ENCODE assay signal across 18 mouse cellular contexts in genomic region chr11:8495801-8496200, GRCm38 (mm10).
DNase-seq lines count a peak whose midpoint lies in the region; ATAC-seq and TF ChIP-seq lines count a peak whose summit lies in the region.
"Had no signal": no experiment of that assay in that cellular context is flagged by ENCODE, and none has a peak within 500 bp of the region (broad histone marks: within the 10 kb centered on the region; RNA-seq: fewer than 3 reads in every experiment).

No protein-coding gene starts in this region.

- peaks cover 15% of the 10 kb centered on the region; the same call in 1 of the 2 replicates for H3K4me1 ChIP-seq in forebrain, embryonic 15.5 days
- no peaks in the 10 kb centered on the region; the same call in 1 of the 2 replicates for H3K4me1 ChIP-seq in forebrain, postnatal 0 days (ENCODE audit: insufficient read depth)
- peaks cover 36% of the 10 kb centered on the region for H3K4me1 ChIP-seq in embryonic facial prominence, embryonic 15.5 days
- H3K4me1 ChIP-seq in liver, embryonic 12.5 days = 0 out of 2 replicates have a peak, but pooled peaks cover 4% of the 10 kb centered on the region

- no peak overlapping the region for H3K4me3 ChIP-seq in forebrain, embryonic 15.5 days
- no peak overlapping the region for H3K4me3 ChIP-seq in forebrain, postnatal 0 days (ENCODE audit: low read depth, low read length)
- H3K4me3 ChIP-seq in embryonic facial prominence, embryonic 15.5 days (replicated peaks) = no peak overlapping the region
- no peak overlapping the region for H3K4me3 ChIP-seq in liver, embryonic 12.5 days
- H3K4me3 ChIP-seq: heart, embryonic 12.5 days; left cerebral cortex, adult 2 months had no signal

- WGBS in forebrain, embryonic 15.5 days = 79% methylated on average over 7 of the region's 7 CpGs
- 67% methylated on average over 7 of the region's 7 CpGs for WGBS in forebrain, postnatal 0 days
- WGBS in embryonic facial prominence, embryonic 15.5 days = 70% methylated on average over 7 of the region's 7 CpGs
- 76% methylated on average over 7 of the region's 7 CpGs for WGBS in liver, embryonic 12.5 days (ENCODE audit: insufficient replicate concordance)

- DNase-seq in forebrain, postnatal 0 days = no peak
- DNase-seq in left cerebral cortex, postnatal 4 days = peak; percentile 75
- DNase-seq in left cerebral cortex, adult 9 months (ENCODE audit: low spot score in 2 of 2) = no peak
- DNase-seq in cerebellum, adult 11-12 months = peak; percentile 43
- DNase-seq: adrenal gland, adult 8-10 months; gastrocnemius, postnatal 25 days; kidney, adult 8-10 months; lung, postnatal 14 days; thymus, postnatal 36 days had no signal

- no peaks in the 10 kb centered on the region for H3K36me3 ChIP-seq in forebrain, embryonic 15.5 days
- no peaks in the 10 kb centered on the region for H3K36me3 ChIP-seq in forebrain, postnatal 0 days (ENCODE audit: insufficient read depth)
- H3K36me3 ChIP-seq in embryonic facial prominence, embryonic 15.5 days = peaks cover 40% of the 10 kb centered on the region
- peaks cover 17% of the 10 kb centered on the region for H3K36me3 ChIP-seq in liver, embryonic 12.5 days

- no peak for TF ChIP-seq CTCF in forebrain, postnatal 0 days (IDR thresholded peaks at IDR 0.05; ENCODE audit: low read depth)

- no peaks in the 10 kb centered on the region for H3K27me3 ChIP-seq in forebrain, embryonic 15.5 days
- no peaks in the 10 kb centered on the region for H3K27me3 ChIP-seq in forebrain, postnatal 0 days (ENCODE audit: insufficient read depth, low read length)
- H3K27me3 ChIP-seq in embryonic facial prominence, embryonic 15.5 days = no peaks in the 10 kb centered on the region
- no peaks in the 10 kb centered on the region for H3K27me3 ChIP-seq in liver, embryonic 12.5 days (replicated peaks)
- H3K27me3 ChIP-seq: heart, embryonic 12.5 days had no signal

- H3K27ac ChIP-seq in forebrain, embryonic 15.5 days (replicated peaks) = no peak overlapping the region
- H3K27ac ChIP-seq in forebrain, postnatal 0 days (ENCODE audit: low read depth, low read length) = no peak overlapping the region
- H3K27ac ChIP-seq in embryonic facial prominence, embryonic 15.5 days (replicated peaks) = peak overlapping the region; percentile 77
- no peak overlapping the region for H3K27ac ChIP-seq in liver, embryonic 12.5 days
- H3K27ac ChIP-seq: left cerebral cortex, adult 2 months had no signal

- no peaks in the 10 kb centered on the region for H3K9me3 ChIP-seq in forebrain, embryonic 15.5 days
- no peaks in the 10 kb centered on the region for H3K9me3 ChIP-seq in forebrain, postnatal 0 days (ENCODE audit: low read length)
- H3K9me3 ChIP-seq in embryonic facial prominence, embryonic 15.5 days (replicated peaks) = no peaks in the 10 kb centered on the region
- no peaks in the 10 kb centered on the region for H3K9me3 ChIP-seq in liver, embryonic 12.5 days (replicated peaks)
- H3K9me3 ChIP-seq: heart, embryonic 12.5 days had no signal

- no peak overlapping the region for H3K4me2 ChIP-seq in forebrain, embryonic 15.5 days (replicated peaks)
- H3K4me2 ChIP-seq in forebrain, postnatal 0 days (ENCODE audit: low read depth) = no peak overlapping the region
- no peak overlapping the region for H3K4me2 ChIP-seq in embryonic facial prominence, embryonic 15.5 days (replicated peaks)
- H3K4me2 ChIP-seq in liver, embryonic 12.5 days = no peak overlapping the region
- H3K4me2 ChIP-seq: heart, embryonic 12.5 days; liver, embryonic 11.5 days; midbrain, embryonic 11.5 days had no signal

- ATAC-seq in forebrain, embryonic 15.5 days (replicated peaks) = 0 out of 2 replicates have a peak, but pooled peaks have one; percentile 21
- no peak for ATAC-seq in forebrain, postnatal 0 days
- no peak for ATAC-seq in embryonic facial prominence, embryonic 15.5 days (ENCODE audit: insufficient number of reproducible peaks, low FRiP score, low TSS enrichment, low read depth)
- ATAC-seq in megakaryocyte, adult 5-6 weeks (ENCODE audit: poor library complexity, severe bottlenecking) = no peak
- no peak for ATAC-seq in liver, embryonic 12.5 days
- ATAC-seq: forebrain, embryonic 14.5 days had no signal

- no peak overlapping the region for H3K9ac ChIP-seq in forebrain, embryonic 15.5 days (replicated peaks)
- no peak overlapping the region for H3K9ac ChIP-seq in forebrain, postnatal 0 days
- no peak overlapping the region for H3K9ac ChIP-seq in embryonic facial prominence, embryonic 15.5 days
- H3K9ac ChIP-seq in liver, embryonic 12.5 days = no peak overlapping the region
- H3K9ac ChIP-seq: heart, embryonic 12.5 days had no signal

- intact Hi-C loops in left cerebral cortex, postnatal 4 days (cut with DNase I) = no loop called here

Comparison
In these comparisons a context has a peak if more than half of its experiments do, and no peak if none do; other contexts are left out.
1. DNase-seq: peak in left cerebral cortex, postnatal 4 days (single experiment) and cerebellum, adult 11-12 months (single experiment); none in forebrain, postnatal 0 days (single experiment) and left cerebral cortex, adult 9 months (0 of 2).